Mouse (Mus musculus): ENCODE measurements around the gene Hebp1. TPM values are rescaled to one million over a fixed set of nuclear protein-coding genes. Genes with fewer than 3 reads are reported as not detected.

Hebp1 gene
- polyA plus RNA-seq, 1 experiment from 2014 or later, result 62.8 TPM

DNA sequence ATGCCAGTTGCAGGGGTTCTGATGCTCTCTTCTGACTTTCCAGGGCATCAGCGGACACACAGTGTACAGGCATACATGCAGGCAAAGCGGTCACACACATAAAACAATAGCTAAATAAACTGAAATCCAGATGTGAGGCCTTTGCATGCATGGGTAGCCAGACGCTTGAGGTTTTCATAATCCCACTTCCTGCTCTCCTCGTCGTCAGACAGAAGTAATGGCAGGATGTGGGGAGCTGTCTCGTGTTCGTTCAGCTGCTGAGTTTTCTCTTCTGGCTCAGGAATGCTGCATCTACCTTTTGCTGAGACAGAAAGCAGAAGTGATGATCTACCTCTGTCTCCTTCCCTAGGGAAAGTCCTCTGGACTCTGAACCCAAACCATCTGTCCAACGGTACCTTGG lies 20.5 kb upstream of the Hebp1 start:
- Histone ChIP-seq H3K27ac (ENCODE audit: low read depth, low read length) (no peak overlapping the region), H3K27me3 (replicated peaks; ENCODE audit: control insufficient read depth, insufficient read depth, low read length) (no peaks in the 10 kb centered on the region), H3K4me3 (ENCODE audit: low read depth, low read length) (no peak overlapping the region), H3K4me2 (replicated peaks; ENCODE audit: low read depth) (no peak overlapping the region), H3K9me3 (ENCODE audit: control insufficient read depth) (no peaks in the 10 kb centered on the region), H3K9ac (ENCODE audit: low read depth, low read length) (no peak overlapping the region), H3K36me3 (ENCODE audit: control insufficient read depth, insufficient read depth) (peaks cover 60% of the 10 kb centered on the region; the same call in 1 of the 2 replicates), H3K4me1 (replicated peaks; ENCODE audit: control insufficient read depth, insufficient read depth, low read length) (no peaks in the 10 kb centered on the region)
- no peak for ATAC-seq
- no peak for TF ChIP-seq CTCF (IDR thresholded peaks at IDR 0.05; ENCODE audit: low read depth)
- WGBS, result 57% methylated on average over 8 of the region's 8 CpGs

DNA sequence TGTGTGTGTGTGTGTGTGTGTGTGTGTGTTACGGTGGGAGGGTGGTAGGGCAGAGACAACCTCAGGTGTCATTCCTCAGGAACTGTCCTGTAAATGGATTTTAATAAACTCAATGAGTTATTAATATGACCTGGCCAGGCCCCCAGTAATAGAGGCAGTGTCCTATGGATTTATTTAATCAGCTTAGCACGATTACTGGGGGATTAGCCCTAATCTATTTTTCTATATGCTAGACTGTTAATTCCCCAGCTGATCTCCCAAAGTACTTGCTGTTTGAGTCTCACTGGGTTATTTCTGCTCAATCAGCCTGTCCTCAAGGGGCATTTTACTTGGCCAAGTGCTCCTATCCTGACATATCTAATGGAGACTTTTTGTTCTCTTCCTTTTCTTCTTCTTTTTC lies 14.8 kb upstream of the Hebp1 start:
- no peak for ATAC-seq
- no peaks in the 10 kb centered on the region for H3K27me3 ChIP-seq (replicated peaks; ENCODE audit: control insufficient read depth, insufficient read depth, low read length)
- H3K9me3 ChIP-seq (ENCODE audit: control insufficient read depth), result no peaks in the 10 kb centered on the region
- H3K36me3 ChIP-seq (ENCODE audit: control insufficient read depth, insufficient read depth), result peaks cover 45% of the 10 kb centered on the region; the same call in 1 of the 2 replicates
- H3K27ac ChIP-seq (ENCODE audit: low read depth, low read length), result no peak overlapping the region
- no peaks in the 10 kb centered on the region for H3K4me1 ChIP-seq (replicated peaks; ENCODE audit: control insufficient read depth, insufficient read depth, low read length)
- no peak overlapping the region for H3K4me2 ChIP-seq (replicated peaks; ENCODE audit: low read depth)
- H3K9ac ChIP-seq (ENCODE audit: low read depth, low read length), result no peak overlapping the region
- TF ChIP-seq CTCF (IDR thresholded peaks at IDR 0.05; ENCODE audit: low read depth), result no peak
- 64% methylated on average over 1 of the region's 2 CpGs for WGBS
- H3K4me3 ChIP-seq (ENCODE audit: low read depth, low read length), result no peak overlapping the region

DNA sequence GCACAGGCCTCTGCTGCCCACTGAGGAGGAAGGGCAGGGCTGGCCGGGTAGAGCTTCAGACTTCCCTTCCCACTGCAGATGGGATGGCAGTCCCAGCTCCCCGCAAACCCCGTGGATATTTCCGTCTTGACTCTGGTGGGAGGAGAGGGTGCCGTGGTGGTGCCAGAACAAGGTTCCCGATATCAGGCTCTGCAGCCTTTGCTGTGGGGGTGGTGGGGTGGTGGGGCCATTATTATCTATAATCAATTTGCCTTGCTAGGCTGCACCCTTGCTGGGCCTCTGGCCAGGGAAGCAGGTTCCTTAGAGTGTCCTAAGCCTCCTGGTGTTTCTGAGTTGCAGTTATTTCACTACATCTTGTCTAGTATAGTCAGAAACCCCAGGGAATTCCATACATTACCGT lies 13.3 kb upstream of the Hebp1 start:
- no peak overlapping the region for H3K9ac ChIP-seq (ENCODE audit: low read depth, low read length)
- H3K9me3 ChIP-seq (ENCODE audit: control insufficient read depth), result no peaks in the 10 kb centered on the region
- no peak overlapping the region for H3K4me2 ChIP-seq (replicated peaks; ENCODE audit: low read depth)
- no peak for ATAC-seq
- no peaks in the 10 kb centered on the region for H3K4me1 ChIP-seq (replicated peaks; ENCODE audit: control insufficient read depth, insufficient read depth, low read length)
- TF ChIP-seq CTCF (IDR thresholded peaks at IDR 0.05; ENCODE audit: low read depth), result no peak
- peaks cover 31% of the 10 kb centered on the region; the same call in 1 of the 2 replicates for H3K36me3 ChIP-seq (ENCODE audit: control insufficient read depth, insufficient read depth)
- H3K27me3 ChIP-seq (replicated peaks; ENCODE audit: control insufficient read depth, insufficient read depth, low read length), result no peaks in the 10 kb centered on the region
- WGBS, result 77% methylated on average over 7 of the region's 7 CpGs
- H3K27ac ChIP-seq (ENCODE audit: low read depth, low read length), result no peak overlapping the region
- no peak overlapping the region for H3K4me3 ChIP-seq (ENCODE audit: low read depth, low read length)

DNA sequence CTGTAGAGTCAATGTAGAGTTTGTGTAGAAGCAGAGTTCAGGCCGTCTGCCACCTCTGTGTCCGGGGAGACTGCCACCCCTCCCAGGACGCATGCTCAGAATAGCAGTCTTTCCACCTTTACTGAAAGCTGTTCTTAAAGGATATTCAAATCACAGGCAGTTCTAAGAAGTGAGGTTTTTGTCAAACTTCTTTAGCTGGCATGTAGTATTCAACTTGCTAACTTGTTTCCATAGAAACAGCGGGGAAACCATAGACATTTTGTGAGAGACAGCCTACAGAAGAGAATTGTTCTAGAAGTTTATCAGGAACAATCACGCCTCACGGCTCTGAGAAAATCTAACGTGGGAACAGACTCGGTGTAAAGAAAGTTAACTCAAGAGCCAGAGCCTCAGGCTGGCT lies 9.1 kb upstream of the Hebp1 start:
- Histone ChIP-seq H3K4me1 (replicated peaks; ENCODE audit: control insufficient read depth, insufficient read depth, low read length) (no peaks in the 10 kb centered on the region), H3K27me3 (replicated peaks; ENCODE audit: control insufficient read depth, insufficient read depth, low read length) (no peaks in the 10 kb centered on the region), H3K4me3 (ENCODE audit: low read depth, low read length) (no peak overlapping the region), H3K27ac (ENCODE audit: low read depth, low read length) (no peak overlapping the region), H3K9ac (ENCODE audit: low read depth, low read length) (no peak overlapping the region), H3K9me3 (ENCODE audit: control insufficient read depth) (no peaks in the 10 kb centered on the region), H3K36me3 (ENCODE audit: control insufficient read depth, insufficient read depth) (0 out of 2 replicates have a peak, but pooled peaks cover 9% of the 10 kb centered on the region), H3K4me2 (replicated peaks; ENCODE audit: low read depth) (no peak overlapping the region)
- TF ChIP-seq CTCF (IDR thresholded peaks at IDR 0.05; ENCODE audit: low read depth), result no peak
- 85% methylated on average over 8 of the region's 8 CpGs for WGBS
- ATAC-seq, result no peak

DNA sequence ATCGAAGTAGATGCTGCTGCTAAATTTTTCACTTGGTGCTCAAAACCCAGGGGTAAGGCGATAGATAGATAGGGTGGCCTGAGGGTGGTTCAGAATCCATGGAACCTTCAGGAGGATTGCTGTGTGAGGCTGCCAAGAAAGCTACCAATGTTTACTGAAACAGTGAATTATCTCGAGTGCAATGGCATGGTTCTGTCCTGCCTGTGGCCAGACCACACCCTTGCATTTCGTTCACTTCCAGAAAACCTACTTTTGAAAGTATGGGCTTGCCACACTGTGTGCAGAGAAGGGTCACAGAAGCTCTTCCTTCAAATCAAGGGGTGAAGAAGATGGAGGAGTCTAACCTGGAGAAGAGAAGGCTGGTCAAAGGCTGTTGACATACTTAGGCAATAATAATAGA lies 8.0 kb upstream of the Hebp1 start:
- Histone ChIP-seq H3K9ac (ENCODE audit: low read depth, low read length) (no peak overlapping the region), H3K27ac (ENCODE audit: low read depth, low read length) (no peak overlapping the region), H3K4me2 (replicated peaks; ENCODE audit: low read depth) (no peak overlapping the region), H3K4me1 (replicated peaks; ENCODE audit: control insufficient read depth, insufficient read depth, low read length) (no peaks in the 10 kb centered on the region), H3K9me3 (ENCODE audit: control insufficient read depth) (no peaks in the 10 kb centered on the region), H3K4me3 (ENCODE audit: low read depth, low read length) (no peak overlapping the region), H3K27me3 (replicated peaks; ENCODE audit: control insufficient read depth, insufficient read depth, low read length) (no peaks in the 10 kb centered on the region), H3K36me3 (ENCODE audit: control insufficient read depth, insufficient read depth) (0 out of 2 replicates have a peak, but pooled peaks cover 6% of the 10 kb centered on the region)
- ATAC-seq, result no peak
- no peak for TF ChIP-seq CTCF (IDR thresholded peaks at IDR 0.05; ENCODE audit: low read depth)
- 62% methylated on average over 4 of the region's 4 CpGs for WGBS

DNA sequence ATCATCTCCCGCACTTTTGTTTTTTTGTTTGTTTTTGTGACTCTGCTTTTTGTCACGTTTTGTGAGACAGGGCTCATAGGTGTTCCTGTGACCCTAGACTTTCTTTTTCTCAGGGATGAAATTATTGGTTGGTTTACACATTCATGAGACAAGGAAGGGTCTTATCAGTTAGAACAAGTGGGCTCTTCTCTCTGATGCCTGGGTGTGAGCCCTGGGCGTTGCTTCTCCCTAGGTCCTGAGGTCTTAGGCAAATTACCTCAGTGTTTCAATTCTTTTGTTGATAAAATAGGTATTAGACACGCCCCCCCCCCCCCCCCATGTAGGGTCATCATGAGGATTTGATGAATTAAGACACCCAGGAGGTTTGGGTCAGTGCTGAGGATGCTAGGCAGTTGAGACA lies 7.0 kb upstream of the Hebp1 start:
- Histone ChIP-seq H3K4me1 (replicated peaks; ENCODE audit: control insufficient read depth, insufficient read depth, low read length) (no peaks in the 10 kb centered on the region), H3K27me3 (replicated peaks; ENCODE audit: control insufficient read depth, insufficient read depth, low read length) (no peaks in the 10 kb centered on the region), H3K36me3 (ENCODE audit: control insufficient read depth, insufficient read depth) (0 out of 2 replicates have a peak, but pooled peaks cover 4% of the 10 kb centered on the region), H3K27ac (ENCODE audit: low read depth, low read length) (no peak overlapping the region), H3K4me2 (replicated peaks; ENCODE audit: low read depth) (no peak overlapping the region), H3K9me3 (ENCODE audit: control insufficient read depth) (no peaks in the 10 kb centered on the region), H3K9ac (ENCODE audit: low read depth, low read length) (no peak overlapping the region), H3K4me3 (ENCODE audit: low read depth, low read length) (no peak overlapping the region)
- no peak for TF ChIP-seq CTCF (IDR thresholded peaks at IDR 0.05; ENCODE audit: low read depth)
- 64% methylated on average over 4 of the region's 4 CpGs for WGBS
- no peak for ATAC-seq

DNA sequence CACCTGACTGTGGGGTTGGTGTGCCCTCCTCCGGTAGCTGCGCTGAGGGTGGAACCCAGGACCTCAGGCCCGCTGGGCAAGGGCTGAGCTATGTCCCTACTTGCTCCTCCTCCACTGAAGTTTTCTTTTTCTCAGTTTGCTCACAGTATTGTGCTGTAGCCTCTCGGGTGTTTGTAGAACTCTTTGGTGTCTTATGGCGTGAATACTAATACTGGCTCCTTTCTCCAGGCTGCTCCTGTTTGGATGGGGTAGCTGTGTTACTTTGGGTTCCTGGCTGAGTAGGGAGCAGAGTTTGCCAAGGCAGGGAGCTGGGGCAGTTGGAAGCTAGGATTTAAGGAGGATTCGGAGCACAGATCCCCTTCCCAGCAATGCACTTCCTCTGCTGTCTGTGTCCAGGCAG lies 5.9 kb upstream of the Hebp1 start:
- no peaks in the 10 kb centered on the region for H3K36me3 ChIP-seq (ENCODE audit: control insufficient read depth, insufficient read depth)
- no peaks in the 10 kb centered on the region for H3K27me3 ChIP-seq (replicated peaks; ENCODE audit: control insufficient read depth, insufficient read depth, low read length)
- no peak for TF ChIP-seq CTCF (IDR thresholded peaks at IDR 0.05; ENCODE audit: low read depth)
- H3K4me1 ChIP-seq (replicated peaks; ENCODE audit: control insufficient read depth, insufficient read depth, low read length), result no peaks in the 10 kb centered on the region
- ATAC-seq, result no peak
- H3K9me3 ChIP-seq (ENCODE audit: control insufficient read depth), result no peaks in the 10 kb centered on the region
- no peak overlapping the region for H3K4me3 ChIP-seq (ENCODE audit: low read depth, low read length)
- H3K9ac ChIP-seq (ENCODE audit: low read depth, low read length), result no peak overlapping the region
- 75% methylated on average over 6 of the region's 6 CpGs for WGBS
- no peak overlapping the region for H3K27ac ChIP-seq (ENCODE audit: low read depth, low read length)
- no peak overlapping the region for H3K4me2 ChIP-seq (replicated peaks; ENCODE audit: low read depth)

Measured in intestine, postnatal 0 days (tissue).